Mouse (Mus musculus) midbrain, embryonic 12.5 days (tissue): Measurements from ENCODE around the gene Mthfd1l. TPM values are rescaled to one million over a fixed set of nuclear protein-coding genes. Genes with fewer than 3 reads are reported as not detected.
A peak's percentile ranks its signal among the peaks of the same experiment; 100 is the strongest.

ENCODE experiments used
- ATAC-seq: fragments of 200-750 bp; cut with Nextera tagmentation; 2 replicates; pipeline ENCODE4 v1.8.0; 2017; ENCODE audit warnings: low read depth, moderate TSS enrichment, moderate library complexity; ENCODE audit not compliant: low FRiP score
- H3K27ac ChIP-seq: fragments of 300-500 bp; sonication (generic); replicated peaks from 2 replicates; pipeline ENCODE4 v1.5.1; 2016; ENCODE audit warnings: mild to moderate bottlenecking
- H3K27me3 ChIP-seq: fragments of 300-500 bp; sonication (generic); 2 replicates; pipeline ENCODE4 v1.6.1; 2016; ENCODE audit warnings: mild to moderate bottlenecking
- H3K36me3 ChIP-seq: fragments of 300-500 bp; sonication (generic); 2 replicates; pipeline ENCODE4 v1.6.1; 2016
- H3K4me1 ChIP-seq: fragments of 300-500 bp; sonication (generic); 2 replicates; pipeline ENCODE4 v1.6.1; 2016
- H3K4me2 ChIP-seq: fragments of 300-500 bp; sonication (generic); replicated peaks from 2 replicates; pipeline ENCODE4 v1.6.1; 2016; ENCODE audit warnings: mild to moderate bottlenecking, moderate library complexity
- H3K4me3 ChIP-seq: fragments of 300-500 bp; sonication (generic); 2 replicates; pipeline ENCODE4 v1.5.1; 2016; ENCODE audit warnings: mild to moderate bottlenecking
- H3K9ac ChIP-seq: fragments of 300-500 bp; sonication (generic); replicated peaks from 2 replicates; pipeline ENCODE4 v1.6.1; 2016; ENCODE audit warnings: mild to moderate bottlenecking, moderate library complexity
- H3K9me3 ChIP-seq: fragments of 300-500 bp; sonication (generic); 2 replicates; pipeline ENCODE4 v1.6.1; 2016; ENCODE audit warnings: mild to moderate bottlenecking
- WGBS: fragments of 180-500 bp; shearing (Covaris S2); methylation state at CpG from one replicate; pipeline ENCODE4 v1.1.7; 2016; 5-methylcytosine and 5-hydroxymethylcytosine counted together
- polyA plus RNA-seq: library from polyadenylated mRNA; unstranded; fragments of >200 nt; fragmentation: Nextera tagmentation; extraction: Ambion mirVana; gene quantifications from 2 replicates; pipeline ENCODE4 v1.2.1, GENCODE M21; 2016

Gene Mthfd1l
- 11.4 and 11.7 TPM in 2 replicates for polyA plus RNA-seq

- under 1% methylated on average over 40 of the region's 40 CpGs for WGBS
- peak; percentile 83 for ATAC-seq
Observed at GRCm38 (mm10) chr10:3972981-3973588, at the start of gene Mthfd1l. TSS of gene Mthfd1l (plus strand) at chr10:3973118.

GRCm38 (mm10) chr10:3928008-3928545, 44.8 kb upstream of the Mthfd1l start:
- WGBS, result 84% methylated on average over 4 of the region's 4 CpGs
- ATAC-seq, result no peak

More at GRCm38 (mm10) chr10:3972981-3973588, at the start of gene Mthfd1l:
- no peaks in the 10 kb centered on the region for H3K36me3 ChIP-seq
- H3K27me3 ChIP-seq, result no peaks in the 10 kb centered on the region
- H3K9me3 ChIP-seq, result no peaks in the 10 kb centered on the region
- peaks cover 8% of the 10 kb centered on the region for H3K4me1 ChIP-seq
- peak within 1 kb of the TSS; percentile 78 for H3K4me2 ChIP-seq
- peak within 1 kb of the TSS; percentile 68 for H3K9ac ChIP-seq
- peak within 1 kb of the TSS; percentile 58 for H3K4me3 ChIP-seq
- peak within 1 kb of the TSS; percentile 83 for H3K27ac ChIP-seq

GRCm38 (mm10) chr10:3931831-3932230, 41.1 kb upstream of the Mthfd1l start:
- Histone ChIP-seq H3K4me2 (no peak overlapping the region), H3K9ac (no peak overlapping the region), H3K27ac (no peak overlapping the region), H3K9me3 (no peaks in the 10 kb centered on the region), H3K4me3 (no peak overlapping the region), H3K36me3 (no peaks in the 10 kb centered on the region), H3K4me1 (no peaks in the 10 kb centered on the region), H3K27me3 (no peaks in the 10 kb centered on the region)
- ATAC-seq, result no peak

More at GRCm38 (mm10) chr10:3928008-3928545, 44.8 kb upstream of the Mthfd1l start:
- Histone ChIP-seq H3K27me3 (no peaks in the 10 kb centered on the region), H3K4me1 (no peaks in the 10 kb centered on the region), H3K27ac (no peak overlapping the region), H3K9me3 (no peaks in the 10 kb centered on the region), H3K4me2 (no peak overlapping the region), H3K4me3 (no peak overlapping the region), H3K36me3 (no peaks in the 10 kb centered on the region), H3K9ac (no peak overlapping the region)

- no peak overlapping the region for H3K9ac ChIP-seq
- H3K27me3 ChIP-seq, result no peaks in the 10 kb centered on the region
- H3K9me3 ChIP-seq, result no peaks in the 10 kb centered on the region
- no peak overlapping the region for H3K4me2 ChIP-seq
- peaks cover 7% of the 10 kb centered on the region; the same call in 1 of the 2 replicates for H3K36me3 ChIP-seq
- ATAC-seq, result no peak
- no peaks in the 10 kb centered on the region for H3K4me1 ChIP-seq
- WGBS, result 86% methylated on average over 12 of the region's 12 CpGs
- H3K27ac ChIP-seq, result no peak overlapping the region
- no peak overlapping the region for H3K4me3 ChIP-seq
Observed at GRCm38 (mm10) chr10:3933311-3933940, 39.5 kb upstream of the Mthfd1l start.

- Histone ChIP-seq H3K9ac (no peak overlapping the region), H3K27ac (no peak overlapping the region), H3K4me2 (no peak overlapping the region), H3K4me3 (no peak overlapping the region), H3K27me3 (no peaks in the 10 kb centered on the region), H3K9me3 (no peaks in the 10 kb centered on the region), H3K36me3 (peaks cover 23% of the 10 kb centered on the region), H3K4me1 (peaks cover 8% of the 10 kb centered on the region)
- no peak for ATAC-seq
Observed at GRCm38 (mm10) chr10:3936864-3937263, 36.1 kb upstream of the Mthfd1l start.

GRCm38 (mm10) chr10:3939895-3940595, 32.9 kb upstream of the Mthfd1l start:
- H3K36me3 ChIP-seq, result peaks cover 23% of the 10 kb centered on the region
- peaks cover 6% of the 10 kb centered on the region; the same call in 1 of the 2 replicates for H3K27me3 ChIP-seq
- ATAC-seq, result no peak
- peaks cover 8% of the 10 kb centered on the region for H3K4me1 ChIP-seq
- H3K4me3 ChIP-seq, result no peak overlapping the region
- no peak overlapping the region for H3K4me2 ChIP-seq
- 92% methylated on average over 11 of the region's 11 CpGs for WGBS
- H3K9me3 ChIP-seq, result no peaks in the 10 kb centered on the region
- no peak overlapping the region for H3K9ac ChIP-seq
- no peak overlapping the region for H3K27ac ChIP-seq

GRCm38 (mm10) chr10:3940596-3940975, 32.3 kb upstream of the Mthfd1l start:
- Histone ChIP-seq H3K36me3 (peaks cover 23% of the 10 kb centered on the region), H3K4me3 (no peak overlapping the region), H3K27me3 (peaks cover 6% of the 10 kb centered on the region; the same call in 1 of the 2 replicates), H3K4me1 (peaks cover 8% of the 10 kb centered on the region), H3K9ac (no peak overlapping the region), H3K4me2 (no peak overlapping the region), H3K27ac (no peak overlapping the region), H3K9me3 (no peaks in the 10 kb centered on the region)
- WGBS, result 91% methylated on average over 6 of the region's 6 CpGs
- ATAC-seq, result no peak

GRCm38 (mm10) chr10:3941054-3941757, 31.7 kb upstream of the Mthfd1l start:
- peak; percentile 28; the same call in 1 of the 2 replicates for ATAC-seq
- 0 out of 2 replicates have a peak overlapping the region, but pooled peaks have one; percentile 39 for H3K27ac ChIP-seq

GRCm38 (mm10) chr10:3942289-3942688, 30.6 kb upstream of the Mthfd1l start:
- no peak for ATAC-seq
- Histone ChIP-seq H3K27me3 (peaks cover 6% of the 10 kb centered on the region; the same call in 1 of the 2 replicates), H3K4me2 (no peak overlapping the region), H3K9ac (no peak overlapping the region), H3K4me3 (no peak overlapping the region), H3K9me3 (no peaks in the 10 kb centered on the region), H3K4me1 (peaks cover 8% of the 10 kb centered on the region), H3K36me3 (peaks cover 25% of the 10 kb centered on the region), H3K27ac (no peak overlapping the region)
- 79% methylated on average over 6 of the region's 6 CpGs for whole genome bisulfite sequencing

More at GRCm38 (mm10) chr10:3941054-3941757, 31.7 kb upstream of the Mthfd1l start:
- Histone ChIP-seq H3K27me3 (peaks cover 6% of the 10 kb centered on the region; the same call in 1 of the 2 replicates), H3K4me3 (no peak overlapping the region), H3K9ac (0 out of 2 replicates have a peak overlapping the region, but pooled peaks have one; percentile 2), H3K4me1 (peaks cover 8% of the 10 kb centered on the region), H3K9me3 (no peaks in the 10 kb centered on the region), H3K36me3 (peaks cover 23% of the 10 kb centered on the region), H3K4me2 (no peak overlapping the region)
- 26% methylated on average over 11 of the region's 11 CpGs for WGBS

- H3K36me3 ChIP-seq, result peaks cover 25% of the 10 kb centered on the region
- H3K4me2 ChIP-seq, result no peak overlapping the region
- no peaks in the 10 kb centered on the region for H3K9me3 ChIP-seq
- ATAC-seq, result peak; percentile 76
- peaks cover 6% of the 10 kb centered on the region; the same call in 1 of the 2 replicates for H3K27me3 ChIP-seq
- H3K9ac ChIP-seq, result no peak overlapping the region
- H3K27ac ChIP-seq, result no peak overlapping the region
- H3K4me3 ChIP-seq, result no peak overlapping the region
- WGBS, result 33% methylated on average over 10 of the region's 10 CpGs
- H3K4me1 ChIP-seq, result peaks cover 8% of the 10 kb centered on the region
Observed at GRCm38 (mm10) chr10:3943492-3944395, 29.2 kb upstream of the Mthfd1l start.
